Mouse (Mus musculus): ENCODE data around the gene Zfp719. TPM values are rescaled to one million over a fixed set of nuclear protein-coding genes. Genes with fewer than 3 reads are reported as not detected.

Zfp719 gene
- total RNA-seq, 2 experiments from 2014 or later, result 21.6 to 25.3 TPM

DNA sequence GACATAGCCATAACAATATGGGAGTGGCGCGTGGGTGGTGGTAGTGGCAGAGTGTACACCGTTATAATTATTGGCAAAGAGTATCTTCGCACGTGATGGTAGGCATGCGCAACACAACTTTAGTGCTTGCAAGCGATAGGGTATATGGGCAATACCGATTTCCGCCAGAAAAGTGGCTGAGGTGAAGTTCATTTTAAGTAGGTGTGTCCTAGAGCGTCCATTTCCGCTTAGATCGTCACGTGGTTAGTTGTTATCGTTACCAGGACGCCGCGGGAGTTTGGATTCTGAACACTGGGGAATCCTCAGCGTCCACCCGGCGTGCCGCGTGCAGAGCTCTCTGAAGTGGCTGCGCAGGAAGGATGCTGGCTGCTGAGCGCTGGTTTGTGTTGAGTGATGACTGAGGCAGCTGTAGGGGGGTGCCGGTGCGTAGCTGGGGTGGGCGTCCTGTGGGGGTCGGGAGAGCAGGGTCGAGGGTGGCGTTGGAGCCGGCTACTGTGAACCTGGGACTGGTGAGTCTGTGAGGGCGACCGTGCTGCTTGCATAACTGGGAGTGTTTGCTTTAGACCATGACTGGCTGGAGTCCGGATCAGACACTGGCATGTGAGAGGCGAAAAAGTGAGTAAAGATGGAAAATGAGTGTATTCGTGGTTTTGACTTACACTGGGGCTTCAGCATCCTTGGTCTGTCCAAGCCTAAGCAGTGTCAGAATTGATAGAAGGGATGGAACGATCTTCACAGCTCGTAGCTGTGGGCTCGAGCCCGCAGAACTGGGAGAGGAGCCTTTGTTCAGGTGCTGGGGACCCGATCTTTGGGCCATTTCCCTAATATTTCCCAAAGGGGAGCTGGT is 27.7 kb downstream of the Zfp719 start, which contains the start of gene Zfp819:
Zfp819 (plus strand) TSS at position 274 of the 847 bp plus-strand sequence.
- peak; percentile 41 to 67 for DNase-seq (ENCODE audit: extremely low spot score in 1 of 2, low spot score in 1 of 2)

GRCm38 (mm10) chr7:43607743-43608287 is 28.4 kb downstream of the Zfp719 start:
- no peak for DNase-seq (ENCODE audit: extremely low spot score in 1 of 2, low spot score in 1 of 2)

- DNase-seq (ENCODE audit: extremely low spot score in 1 of 2, low spot score in 1 of 2), result no peak
These were observed 29.0 kb downstream of the Zfp719 start for GRCm38 (mm10) chr7:43608316-43608824.

DNA sequence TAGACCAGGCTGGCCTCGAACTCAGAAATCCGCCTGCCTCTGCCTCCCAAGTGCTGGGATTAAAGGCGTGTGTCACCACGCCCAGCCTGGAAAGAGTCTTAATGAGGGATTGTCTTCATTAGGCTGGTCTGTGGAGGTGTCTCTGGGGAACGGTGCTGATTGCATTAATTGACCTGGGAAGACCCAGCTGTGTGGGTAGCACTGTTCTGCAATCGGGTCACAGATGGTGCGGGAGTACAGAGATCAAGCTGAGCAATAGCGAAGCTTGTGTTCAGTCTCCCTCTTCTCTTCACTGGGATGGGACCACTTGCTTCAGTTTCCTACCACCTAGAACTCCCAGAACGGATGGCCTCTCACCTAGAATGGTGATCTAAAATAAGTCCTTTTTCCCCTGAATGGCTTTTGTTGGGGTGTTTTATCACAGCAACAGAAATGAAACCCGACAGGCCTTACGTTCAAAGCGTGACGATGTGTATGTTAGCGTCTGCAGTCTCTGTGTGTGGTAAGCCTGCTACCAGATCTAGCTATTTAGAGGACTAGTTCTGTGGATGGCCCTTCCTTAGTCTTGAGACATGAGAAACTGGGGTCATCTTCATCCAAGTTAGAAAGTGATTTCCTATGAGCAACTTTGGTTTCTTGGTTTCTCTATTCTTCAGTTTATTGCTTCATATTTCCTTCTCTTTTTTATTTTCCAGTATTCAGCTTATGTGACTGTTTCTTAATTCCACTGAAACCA is 34.6 kb downstream of the Zfp719 start:
- no peak for DNase-seq (ENCODE audit: extremely low spot score in 1 of 2, low spot score in 1 of 2)

GRCm38 (mm10) chr7:43622927-43623326 is 43.5 kb downstream of the Zfp719 start:
- no peak for DNase-seq (ENCODE audit: extremely low spot score in 1 of 2, low spot score in 1 of 2)

DNA sequence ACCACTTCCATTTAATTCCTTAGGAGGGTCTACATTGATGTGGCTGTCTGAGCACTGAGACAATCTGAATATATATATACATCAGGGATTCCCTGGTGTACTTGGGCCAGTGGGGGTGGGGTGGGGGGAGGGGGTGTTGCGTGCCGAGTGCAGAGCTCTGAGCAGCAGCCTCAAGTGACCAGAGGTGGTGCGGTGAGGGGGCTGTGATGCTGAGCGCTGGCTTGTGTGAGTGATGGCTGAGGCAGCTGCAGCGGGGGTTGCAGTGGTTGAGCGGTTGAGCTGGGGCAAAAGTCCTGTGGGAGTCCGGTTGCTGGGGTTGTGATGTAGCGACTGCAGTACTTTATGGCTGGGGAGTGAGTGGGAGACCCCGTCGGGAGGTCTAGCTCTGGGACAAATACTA is 44.4 kb downstream of the Zfp719 start:
- no peak for DNase-seq (ENCODE audit: extremely low spot score in 1 of 2, low spot score in 1 of 2)

GRCm38 (mm10) chr7:43625065-43625464 is 45.7 kb downstream of the Zfp719 start:
- DNase-seq (ENCODE audit: extremely low spot score in 1 of 2, low spot score in 1 of 2), result no peak

DNA sequence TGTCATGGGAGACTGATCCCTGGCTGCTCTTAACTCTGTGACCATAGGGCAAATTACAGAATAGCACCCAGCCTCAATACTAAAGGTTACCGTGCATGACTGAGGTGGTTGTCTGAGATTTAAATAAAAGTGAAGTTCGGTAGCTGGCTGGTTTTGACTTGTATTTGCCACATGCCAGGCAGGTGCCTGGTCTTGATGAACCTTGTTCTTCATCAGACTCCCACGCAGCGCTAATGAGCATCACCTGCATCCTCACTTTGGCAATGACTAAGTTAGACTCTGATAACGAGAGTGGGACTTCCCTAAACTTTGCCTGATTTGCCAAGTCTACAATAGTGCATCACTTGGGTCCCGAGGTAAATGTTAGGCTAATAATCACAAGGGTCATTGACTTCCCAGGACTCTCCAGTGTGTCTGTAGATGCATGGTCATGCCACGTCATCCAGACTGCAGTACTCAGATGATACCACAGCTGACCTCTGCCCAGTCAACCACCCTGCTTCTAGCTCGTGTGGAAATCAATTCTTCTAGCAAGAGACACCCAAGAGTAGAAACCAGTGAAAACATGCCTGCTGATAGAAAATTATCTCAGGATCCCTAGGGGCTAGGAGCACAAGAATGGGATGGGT is 46.5 kb downstream of the Zfp719 start:
- DNase-seq (ENCODE audit: extremely low spot score in 1 of 2, low spot score in 1 of 2), result no peak

DNA sequence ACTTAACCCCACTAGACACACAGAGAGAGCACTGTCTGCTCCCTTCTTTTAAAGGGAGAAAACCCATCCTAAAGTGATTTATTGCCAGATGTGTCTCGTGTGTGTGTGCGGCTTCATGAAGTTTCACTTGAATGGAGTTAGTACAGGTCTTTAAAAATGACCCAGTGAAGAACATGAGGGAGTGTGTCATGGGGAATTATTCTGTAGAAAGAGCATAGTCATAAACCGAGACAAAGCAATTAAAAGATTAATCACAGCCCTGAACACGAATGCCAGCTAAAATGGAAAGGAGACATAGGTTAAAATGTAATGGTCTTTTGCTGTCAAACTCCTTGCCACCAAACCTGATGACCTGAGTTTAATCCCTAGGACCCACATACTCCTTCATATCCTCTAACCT is 54.5 kb downstream of the Zfp719 start:
- no peak for DNase-seq (ENCODE audit: extremely low spot score in 1 of 2, low spot score in 1 of 2)

DNA sequence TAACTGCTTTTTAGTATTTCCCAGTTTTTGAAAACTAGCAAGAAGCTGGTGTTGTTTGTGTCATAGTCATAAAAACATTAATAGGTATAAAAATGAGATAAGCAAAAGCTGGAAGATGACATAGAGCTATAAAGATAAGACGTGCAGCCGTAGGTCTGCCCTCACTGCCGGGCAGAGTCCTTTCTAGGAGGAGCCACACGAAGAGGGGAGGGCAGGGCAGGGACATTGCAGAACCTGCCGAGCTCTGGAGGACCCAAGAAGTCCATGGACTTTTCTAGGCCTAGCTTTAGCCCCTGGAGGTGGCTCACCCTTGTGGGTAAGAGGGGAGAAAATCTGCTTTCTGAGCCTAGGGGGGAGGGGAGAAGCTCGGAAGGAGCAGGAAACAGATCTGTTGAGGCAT is 55.1 kb downstream of the Zfp719 start, which contains the start of gene Ceacam18:
Ceacam18 (plus strand) TSS at position 208 of the 400 bp plus-strand sequence.
- no peak for DNase-seq (ENCODE audit: extremely low spot score in 1 of 2, low spot score in 1 of 2)

- no peak for DNase-seq (ENCODE audit: extremely low spot score in 1 of 2, low spot score in 1 of 2)
These were observed 56.8 kb downstream of the Zfp719 start for GRCm38 (mm10) chr7:43636194-43636593.

- no peak for DNase-seq (ENCODE audit: extremely low spot score in 1 of 2, low spot score in 1 of 2)
These were observed 57.7 kb downstream of the Zfp719 start for GRCm38 (mm10) chr7:43637118-43637517.

GRCm38 (mm10) chr7:43642587-43642986 is 63.2 kb downstream of the Zfp719 start:
- no peak for DNase-seq (ENCODE audit: extremely low spot score in 1 of 2, low spot score in 1 of 2)

Other genes starting within 250 kb of the Zfp719 start
- gene Siglecf, start 228.3 kb upstream of the Zfp719 start, total RNA-seq (2021), result under 1 TPM; 0.66 to 0.73 TPM
- under 1 TPM in 1 of 2 experiments, not detected in 1; 0.38 TPM for gene Siglecg, start 171.4 kb upstream of the Zfp719 start, total RNA-seq (2021)
- not detected for gene Lim2, start 151.9 kb upstream of the Zfp719 start, total RNA-seq (2021)
- gene Nkg7, start 142.5 kb upstream of the Zfp719 start, total RNA-seq (2021), result not detected
- gene Cldnd2, start 138.8 kb upstream of the Zfp719 start, total RNA-seq (2021), result not detected
- gene Etfb, start 135.5 kb upstream of the Zfp719 start, total RNA-seq (2021), result 10 to 100 TPM; 58.8 to 77.2 TPM
- 1 to 10 TPM in 1 of 2 experiments, not detected in 1; 1.6 TPM for gene Gm45233, start 135.5 kb upstream of the Zfp719 start, total RNA-seq (2021)
- 1 to 10 TPM; 1.8 to 1.9 TPM for gene Vsig10l, start 116.5 kb upstream of the Zfp719 start, total RNA-seq (2021)
- 10 to 100 TPM; 24.0 to 29.3 TPM for gene Iglon5, start 89.5 kb upstream of the Zfp719 start, total RNA-seq (2021)
- not detected for gene 4931406B18Rik, start 73.7 kb upstream of the Zfp719 start, total RNA-seq (2021)
- 1 to 10 TPM; 3.2 to 5.7 TPM for gene Cd33, start 35.2 kb upstream of the Zfp719 start, total RNA-seq (2021)
- gene Zfp658, start 17.4 kb upstream of the Zfp719 start, total RNA-seq (2021), result 1 to 10 TPM; 5.2 to 6.1 TPM
- under 1 TPM in 1 of 2 experiments, not detected in 1; 0.20 TPM for gene Zfp819, start 27.6 kb downstream of the Zfp719 start, total RNA-seq (2021)
- under 1 TPM in 1 of 2 experiments, not detected in 1; 0.12 TPM for gene Ceacam18, start 55.1 kb downstream of the Zfp719 start, total RNA-seq (2021)
- gene Siglece, start 80.6 kb downstream of the Zfp719 start, total RNA-seq (2021), result under 1 TPM; 0.45 to 0.98 TPM
- gene Ctu1, start 92.4 kb downstream of the Zfp719 start, total RNA-seq (2021), result 10 to 100 TPM in 1 of 2 experiments, 1 to 10 TPM in 1; 8.8 to 11.6 TPM
- gene Klk14, start 110.8 kb downstream of the Zfp719 start, total RNA-seq (2021), result not detected
- gene Klk13, start 133.0 kb downstream of the Zfp719 start, total RNA-seq (2021), result not detected
- gene Klk12, start 189.3 kb downstream of the Zfp719 start, total RNA-seq (2021), result not detected
- not detected for gene Klk11, start 195.0 kb downstream of the Zfp719 start, total RNA-seq (2021)
- gene Klk10, start 201.4 kb downstream of the Zfp719 start, total RNA-seq (2021), result 1 to 10 TPM in 1 of 2 experiments, under 1 TPM in 1; 0.39 to 1.4 TPM
- gene Klk9, start 212.3 kb downstream of the Zfp719 start, total RNA-seq (2021), result under 1 TPM in 1 of 2 experiments, not detected in 1; 0.23 TPM
- 10 to 100 TPM; 25.8 to 26.0 TPM for gene Klk8, start 218.0 kb downstream of the Zfp719 start, total RNA-seq (2021)
- gene Klk7, start 231.7 kb downstream of the Zfp719 start, total RNA-seq (2021), result under 1 TPM; 0.26 to 0.54 TPM
- gene Klk6, start 244.9 kb downstream of the Zfp719 start, total RNA-seq (2021), result not detected

Measured in layer of hippocampus, postnatal 25 days (tissue).